Mouse (Mus musculus) adrenal gland (tissue): ENCODE data around the gene Gpbar1.

Experiments used
- intact Hi-C: fragments of 180-260 bp; cut with DNase I; formaldehyde crosslinking; loops from one replicate; pipeline ENCODE4 v1.15.1; 2025
- long read RNA-seq, 2 experiments: library from polyadenylated mRNA; unstranded; transcript quantifications; one replicate each; pipeline ENCODE4 v2.0.0; 2020; ENCODE audit warnings: borderline replicate concordance in 1 of 2; ENCODE audit not compliant: insufficient replicate concordance in 1 of 2

Gene Gpbar1
- long read RNA-seq, experiment 1, result 0 reads
- long read RNA-seq, experiment 2, partial matches to known transcripts, result 0 of 1 reads
- long read RNA-seq, experiment 2, other reads (novel, unspliced or antisense), result 1 of 1 reads

DNA sequence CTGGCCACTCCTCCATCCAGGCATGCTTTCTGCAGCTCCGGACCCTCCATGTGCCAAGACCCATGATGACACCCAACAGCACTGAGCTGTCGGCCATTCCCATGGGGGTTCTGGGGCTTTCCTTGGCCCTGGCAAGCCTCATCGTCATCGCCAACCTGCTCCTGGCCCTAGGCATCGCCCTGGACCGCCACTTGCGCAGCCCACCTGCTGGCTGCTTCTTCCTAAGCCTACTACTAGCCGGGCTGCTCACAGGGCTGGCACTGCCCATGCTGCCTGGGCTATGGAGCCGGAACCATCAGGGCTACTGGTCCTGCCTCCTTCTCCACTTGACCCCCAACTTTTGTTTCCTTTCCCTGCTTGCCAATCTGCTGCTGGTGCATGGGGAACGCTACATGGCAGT is at the start of gene Gpbar1:
TSS of gene Gpbar1 (plus strand) at position 13 of the 400 bp plus-strand sequence.
- intact Hi-C loops, result no loop called here

DNA sequence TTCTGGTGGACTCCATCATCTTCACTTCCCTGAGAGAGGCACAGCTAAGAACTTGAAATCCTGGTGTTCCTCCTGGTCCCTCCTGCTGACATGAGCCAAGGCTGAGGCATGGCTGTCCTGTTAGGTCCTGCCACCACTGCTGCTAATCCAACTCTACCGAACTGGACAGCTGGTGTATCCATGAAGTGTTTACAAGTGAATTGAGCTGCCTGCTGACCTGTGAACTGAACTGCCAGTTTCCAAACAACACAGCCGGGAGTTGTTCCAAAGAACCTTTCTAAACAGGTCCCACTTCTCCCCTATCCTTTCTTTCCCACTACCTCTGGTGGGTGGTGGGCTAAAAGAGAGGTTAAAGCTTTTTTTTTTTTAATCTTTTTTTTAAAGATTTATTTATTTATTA is 48.4 kb upstream of the Gpbar1 start:
- intact Hi-C loops, result no loop called here

DNA sequence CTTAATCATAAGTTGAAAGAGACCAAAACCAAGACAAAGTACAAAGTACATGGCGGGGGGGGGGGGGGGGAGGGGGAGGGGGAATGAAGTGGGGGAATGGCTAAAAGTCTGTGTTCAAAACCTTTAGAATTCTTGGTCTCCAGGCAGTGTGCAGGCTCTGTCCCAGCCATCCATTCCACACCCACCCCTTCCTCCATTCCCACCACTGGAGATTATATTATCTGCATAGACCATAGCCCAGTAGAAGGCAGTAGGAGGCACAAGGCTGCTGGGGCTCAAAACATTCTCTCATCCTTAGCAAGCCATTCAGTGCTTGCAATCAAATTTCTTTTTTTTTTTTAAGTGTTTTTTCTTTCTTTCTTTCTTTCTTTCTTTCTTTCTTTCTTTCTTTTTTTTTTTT is 47.4 kb upstream of the Gpbar1 start:
- intact Hi-C loops, result no loop called here

DNA sequence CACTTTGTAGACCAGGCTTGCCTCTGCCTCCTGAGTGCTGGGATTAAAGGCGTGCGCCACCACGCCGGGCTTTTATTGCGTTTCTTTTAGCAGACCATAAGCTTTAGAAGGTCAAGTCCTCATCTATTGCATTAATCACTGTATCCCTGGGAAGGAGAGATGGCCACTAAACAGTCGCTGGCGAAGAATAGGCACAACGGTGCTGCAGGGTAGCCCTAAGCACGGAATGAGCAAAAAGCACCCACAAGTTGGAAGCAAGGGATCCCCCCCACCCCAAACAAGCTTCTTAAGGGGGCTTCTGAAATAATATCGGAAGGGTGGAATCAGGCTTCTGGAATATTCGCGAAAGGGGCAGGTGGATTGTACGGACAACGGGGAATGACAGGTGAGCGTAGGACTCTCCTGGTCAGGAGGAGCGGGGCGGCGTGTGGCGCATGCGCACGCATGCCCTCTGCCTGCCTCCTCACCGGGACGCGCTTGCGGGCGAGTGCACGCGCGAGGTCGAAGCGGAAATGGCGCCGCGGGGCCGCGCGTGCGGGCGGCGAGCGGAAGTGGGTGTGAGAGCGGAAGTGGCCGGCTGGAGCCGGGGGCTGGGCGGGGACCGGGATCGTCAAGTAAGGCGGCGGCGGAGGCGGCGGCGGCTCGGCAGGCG is 42.3 kb upstream of the Gpbar1 start, which contains the start of gene Arpc2:
TSS of gene Arpc2 (plus strand) at position 147 of the 652 bp plus-strand sequence.
- intact Hi-C loops, result loop anchor here (5.0 kb wide), 1 partner anchor 46 kb away; the partner anchor contains the start of genes Aamp and Pnkd

DNA sequence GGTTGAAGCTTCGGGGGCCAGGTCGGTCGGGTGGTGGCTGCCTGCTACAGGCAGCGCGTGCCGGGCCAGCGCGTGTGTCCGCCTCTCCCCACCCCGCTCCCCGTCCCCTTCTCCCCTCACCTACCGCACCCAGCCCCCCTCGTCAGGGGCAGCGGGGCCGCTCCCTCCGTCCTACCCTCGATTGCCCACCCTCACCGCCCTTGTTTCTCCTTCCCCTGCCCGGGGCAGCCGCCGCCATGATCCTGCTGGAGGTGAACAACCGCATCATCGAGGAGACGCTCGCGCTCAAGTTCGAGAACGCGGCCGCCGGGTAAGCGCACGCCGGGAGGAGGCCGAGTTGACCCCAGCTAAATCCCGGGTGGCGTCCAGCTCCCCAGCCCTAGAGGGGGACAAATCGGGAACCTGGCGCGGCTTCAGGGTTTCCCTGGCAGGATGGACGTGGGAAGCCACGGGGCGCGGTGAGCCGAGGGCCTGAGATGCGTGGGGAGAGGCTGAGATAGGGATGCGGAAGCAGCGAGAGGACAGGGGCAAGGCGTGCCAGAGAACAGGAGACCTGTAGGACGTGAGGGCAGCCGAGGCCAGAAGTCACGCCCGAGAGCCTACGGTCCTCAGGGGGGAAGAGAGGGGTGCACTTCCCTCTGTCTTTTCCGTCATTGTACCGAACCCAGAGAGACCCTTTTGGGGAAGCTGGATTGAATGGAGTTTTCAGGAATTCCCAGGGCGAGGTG is 41.6 kb upstream of the Gpbar1 start:
- intact Hi-C loops, result loop anchor here (5.0 kb wide), 1 partner anchor 46 kb away; the partner anchor contains the start of genes Aamp and Pnkd

DNA sequence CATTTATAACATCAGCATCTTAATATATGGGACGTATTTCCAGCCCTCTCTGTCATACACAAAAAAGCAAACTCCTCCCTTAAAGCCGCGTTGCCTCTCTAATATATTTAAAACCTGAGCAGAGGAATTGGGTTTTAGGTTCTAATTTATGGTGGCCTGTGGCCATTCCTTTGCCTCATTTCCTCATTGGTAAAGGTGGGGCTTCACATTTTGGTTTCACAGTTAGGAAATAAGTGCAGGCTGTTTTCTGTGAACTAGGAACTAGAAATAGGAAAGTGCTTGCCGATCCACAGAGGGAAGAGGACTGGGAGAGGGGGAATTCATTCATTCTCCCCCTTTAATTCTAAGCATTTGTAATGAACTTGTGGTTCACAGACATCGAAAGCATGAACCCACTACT is 40.7 kb upstream of the Gpbar1 start:
- intact Hi-C loops, result loop anchor here (5.0 kb wide), 1 partner anchor 45 kb away; the partner anchor contains the start of genes Aamp and Pnkd

DNA sequence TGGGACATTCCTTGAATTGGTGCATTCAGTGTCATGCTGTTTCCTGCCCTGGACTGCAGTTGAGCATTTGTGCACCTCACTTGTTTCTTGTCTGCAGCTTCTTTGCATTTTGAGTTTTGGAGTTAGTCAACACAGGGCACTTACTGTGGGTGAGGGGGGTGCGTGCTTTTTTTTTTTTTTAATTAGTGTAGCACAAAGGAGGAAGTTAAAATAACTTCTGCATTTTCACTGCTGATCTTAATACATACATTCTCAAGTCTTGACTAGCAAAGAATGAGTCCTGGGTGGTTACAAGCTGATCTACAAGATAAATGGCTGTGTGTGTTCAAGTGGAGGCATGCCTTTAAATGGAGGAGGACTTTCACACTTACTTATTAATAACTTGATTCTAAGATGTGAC is 40.2 kb upstream of the Gpbar1 start:
- intact Hi-C loops, result loop anchor here (5.0 kb wide), 1 partner anchor 44 kb away; the partner anchor contains the start of genes Aamp and Pnkd

DNA sequence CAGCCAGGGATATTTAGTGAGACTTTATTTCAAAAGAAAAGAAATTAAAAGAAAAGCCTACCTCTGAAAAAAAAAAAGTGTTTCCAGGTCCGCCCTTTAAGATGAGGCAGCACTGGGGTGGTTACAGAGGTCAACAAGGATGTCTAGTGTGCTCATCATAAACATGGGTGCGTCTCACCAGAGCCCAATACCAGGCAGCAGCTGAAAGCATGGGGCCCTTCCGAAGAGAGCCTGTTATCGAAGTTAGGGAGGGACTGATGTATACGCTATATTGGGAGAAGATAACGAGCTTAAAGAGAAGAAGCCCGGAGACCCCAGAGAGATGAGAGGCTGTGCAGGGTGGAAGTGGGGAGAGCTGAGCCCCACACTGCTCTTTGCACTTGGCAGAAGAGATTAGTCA is 39.2 kb upstream of the Gpbar1 start:
- intact Hi-C loops, result loop anchor here (5.0 kb wide), 1 partner anchor 43 kb away; the partner anchor contains the start of genes Aamp and Pnkd

DNA sequence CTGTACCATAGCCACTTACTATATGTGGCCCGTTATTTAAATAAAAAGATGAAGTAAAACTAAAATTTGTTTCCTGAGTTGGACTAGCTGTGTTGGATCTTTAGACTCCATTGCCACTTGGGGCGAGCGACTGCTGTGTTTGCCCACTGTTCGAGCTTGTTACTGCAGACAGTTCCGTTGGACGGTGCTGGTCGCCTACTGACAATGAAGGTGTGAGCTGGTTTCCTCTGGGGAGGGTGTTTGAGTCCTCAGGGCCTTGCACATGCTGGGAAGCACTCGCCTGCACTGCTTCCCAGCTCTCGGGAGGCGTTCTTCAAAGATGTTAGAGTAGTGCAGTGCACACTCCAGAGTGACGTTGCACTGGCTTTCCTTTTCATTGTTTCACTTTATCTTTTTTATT is 38.7 kb upstream of the Gpbar1 start:
- intact Hi-C loops, result loop anchor here (5.0 kb wide), 1 partner anchor 43 kb away; the partner anchor contains the start of genes Aamp and Pnkd

DNA sequence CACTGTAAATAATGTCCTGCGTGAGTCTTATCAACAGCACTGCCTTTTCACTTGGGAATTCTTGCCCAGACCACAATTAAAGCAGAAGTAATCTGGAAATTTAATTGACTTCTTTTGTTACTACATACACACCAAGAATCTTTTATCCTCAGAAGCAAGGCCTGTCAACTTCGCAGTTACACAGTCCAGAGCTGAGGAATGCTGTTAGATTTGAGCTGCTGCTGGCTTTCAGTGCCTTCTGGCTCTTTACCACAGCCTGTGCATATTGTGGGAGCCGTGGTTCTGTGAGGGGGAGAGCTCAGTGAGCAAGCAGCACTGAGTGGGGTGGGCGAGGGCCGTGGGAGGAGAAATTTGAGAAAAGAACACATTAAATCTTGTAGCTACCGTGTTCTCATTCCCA is 38.0 kb upstream of the Gpbar1 start:
- intact Hi-C loops, result no loop called here

DNA sequence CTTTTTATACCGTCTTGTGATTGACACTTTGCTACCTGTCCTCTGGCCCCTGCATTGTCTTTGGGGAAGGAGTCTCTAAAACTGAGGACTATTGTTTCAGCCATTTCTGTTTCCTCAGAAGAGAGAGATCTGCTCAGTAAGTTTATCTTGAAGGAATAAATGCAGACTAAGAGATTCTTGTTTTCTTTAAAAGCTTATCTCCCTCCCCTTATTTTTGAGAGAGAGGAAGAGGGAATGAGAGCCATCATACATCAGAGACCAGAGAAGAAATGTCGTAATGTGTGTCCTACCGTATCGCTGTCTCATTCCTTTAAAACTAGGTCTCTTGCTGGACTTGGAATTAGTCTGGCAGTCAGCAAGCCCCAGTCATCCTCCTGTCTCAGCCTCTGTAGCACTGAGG is 37.5 kb upstream of the Gpbar1 start:
- intact Hi-C loops, result no loop called here

DNA sequence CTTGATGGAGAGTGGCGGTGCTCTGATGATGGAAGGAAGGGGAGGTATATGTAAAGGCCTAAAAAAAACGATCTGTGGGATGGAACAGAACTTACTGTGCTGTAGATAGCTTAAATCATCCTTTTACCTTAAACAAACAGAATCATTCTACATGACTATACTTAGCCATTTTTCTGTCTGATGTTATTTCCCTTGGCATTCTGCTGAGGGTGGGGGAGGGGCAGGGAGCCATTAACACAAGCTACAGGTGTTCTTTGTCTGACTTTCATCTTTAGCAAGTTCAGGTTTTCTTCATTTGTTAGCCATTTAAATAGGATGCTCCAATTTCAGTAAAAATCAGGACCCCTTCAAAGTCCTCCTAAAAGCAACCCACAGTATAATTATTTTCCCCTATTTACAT is 32.8 kb upstream of the Gpbar1 start:
- intact Hi-C loops, result no loop called here

DNA sequence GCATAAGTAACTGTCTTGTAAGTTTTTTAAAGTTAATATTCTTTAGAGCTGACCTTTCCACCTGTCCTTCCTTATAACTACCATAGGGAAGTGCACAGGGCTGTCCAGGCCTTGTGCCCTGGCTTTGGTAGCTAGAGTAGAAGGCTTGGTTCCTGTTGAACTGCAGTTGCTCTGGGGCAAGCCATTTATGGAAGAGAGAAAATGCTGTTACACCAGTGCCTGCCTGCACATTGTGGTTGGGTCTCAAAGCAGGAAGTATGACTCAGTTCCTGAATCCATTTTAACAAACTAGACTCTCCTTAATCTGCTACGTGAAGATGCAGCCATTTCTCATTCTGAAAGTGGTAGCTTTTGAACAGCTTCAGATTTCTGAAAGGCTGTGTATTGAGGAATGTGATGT is 29.6 kb upstream of the Gpbar1 start:
- intact Hi-C loops, result loop anchor here (2.0 kb wide), 1 partner anchor 42 kb away; no protein-coding TSS in a partner anchor

DNA sequence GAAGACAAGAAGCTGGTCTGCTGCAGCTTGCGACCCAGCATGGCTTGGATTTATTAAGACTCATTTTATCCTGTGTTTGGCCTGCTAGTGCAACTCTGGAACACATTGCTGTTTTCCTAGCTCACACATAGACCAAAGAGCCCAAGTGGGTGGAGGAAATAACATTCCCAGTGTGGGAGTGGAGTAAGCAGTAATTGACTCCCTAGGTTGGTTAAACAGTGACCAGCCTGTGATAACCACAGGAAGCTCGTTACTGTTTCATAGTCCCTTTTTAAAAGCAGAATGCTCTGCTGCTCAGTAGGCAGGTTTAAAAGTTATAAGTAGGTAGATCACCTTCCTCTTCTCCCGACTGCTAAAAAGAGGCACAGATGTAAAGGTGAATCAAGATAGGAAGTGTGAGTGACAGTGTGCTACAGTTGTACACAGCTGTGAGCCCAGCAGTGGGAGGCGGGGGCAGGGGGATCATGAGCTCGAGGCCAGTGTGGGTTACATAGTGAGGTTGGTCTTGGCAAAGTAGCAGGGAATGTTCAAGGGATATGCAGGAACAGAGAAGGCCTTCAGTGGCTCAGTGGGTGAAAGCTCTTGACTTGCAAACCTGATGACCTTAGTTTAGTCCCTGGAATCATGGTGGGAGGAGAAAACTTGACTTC is 28.9 kb upstream of the Gpbar1 start:
- intact Hi-C loops, result loop anchor here (2.0 kb wide), 1 partner anchor 43 kb away; no protein-coding TSS in a partner anchor

DNA sequence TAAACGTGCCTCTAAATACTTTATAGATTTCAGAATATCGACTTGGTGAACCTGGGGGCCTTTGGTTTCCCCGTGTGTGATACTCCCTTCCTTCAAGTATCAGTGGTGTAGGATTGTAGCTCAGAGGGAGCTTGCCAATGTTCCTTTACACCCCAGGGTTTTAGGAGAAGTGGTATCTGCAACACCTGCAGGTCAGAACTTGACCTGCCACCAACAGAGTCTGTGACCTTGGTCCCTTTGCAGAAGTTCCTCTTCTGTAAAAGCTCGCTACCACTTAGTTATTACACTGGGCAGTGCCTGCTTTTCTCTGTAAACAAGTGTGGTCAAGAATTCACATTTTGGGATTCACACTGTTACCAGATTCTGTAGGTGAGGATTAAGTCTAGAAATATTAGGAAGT is 28.3 kb upstream of the Gpbar1 start:
- intact Hi-C loops, result no loop called here

DNA sequence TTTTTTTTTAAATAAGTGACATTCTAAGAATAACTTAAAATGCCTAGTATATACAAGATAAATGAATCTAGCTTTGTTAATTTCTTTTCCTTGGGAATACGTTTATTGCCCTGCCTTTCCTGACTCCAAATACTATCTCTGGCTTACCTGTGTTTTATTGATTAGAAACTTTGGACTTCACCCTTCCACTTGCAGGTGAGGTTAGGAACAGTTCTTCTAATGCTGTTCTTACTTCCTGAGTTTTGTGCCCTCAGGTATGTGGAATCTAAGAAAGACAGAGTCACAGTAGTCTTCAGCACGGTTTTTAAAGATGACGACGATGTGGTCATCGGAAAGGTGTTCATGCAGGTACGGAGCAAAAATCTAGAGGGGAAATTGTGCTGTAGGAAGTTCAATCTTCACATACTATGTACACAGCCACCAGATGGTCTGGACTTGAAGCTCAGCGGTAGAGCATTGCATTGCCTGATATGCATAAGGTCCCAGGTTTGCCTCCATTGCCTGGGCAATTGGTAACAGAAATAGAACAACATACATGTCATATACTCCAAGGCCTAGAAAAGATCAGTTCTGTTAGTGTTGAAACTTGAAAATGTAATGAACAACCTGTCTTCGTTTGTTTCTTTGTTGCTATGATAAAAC is 22.5 kb upstream of the Gpbar1 start:
- intact Hi-C loops, result no loop called here

DNA sequence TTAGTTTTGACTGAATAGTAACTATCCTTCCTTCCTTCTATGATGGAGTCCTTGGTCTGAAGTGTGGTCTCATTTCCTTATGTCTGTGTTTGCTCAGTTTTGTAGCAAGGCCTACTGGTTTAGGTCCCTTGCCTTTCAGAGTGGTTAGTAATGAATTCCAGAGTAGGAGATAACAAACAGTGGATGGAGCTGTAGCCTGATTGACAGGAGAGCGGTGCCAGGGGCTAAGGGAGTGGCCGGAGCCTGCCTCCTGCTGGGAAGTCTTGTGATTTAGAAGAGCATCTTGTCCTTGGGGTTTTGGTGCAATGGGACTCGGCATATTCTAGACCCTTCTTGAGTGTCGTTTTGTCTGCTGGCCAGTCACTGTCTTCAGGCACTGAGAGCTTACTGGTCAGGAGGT is 21.6 kb upstream of the Gpbar1 start:
- intact Hi-C loops, result no loop called here

DNA sequence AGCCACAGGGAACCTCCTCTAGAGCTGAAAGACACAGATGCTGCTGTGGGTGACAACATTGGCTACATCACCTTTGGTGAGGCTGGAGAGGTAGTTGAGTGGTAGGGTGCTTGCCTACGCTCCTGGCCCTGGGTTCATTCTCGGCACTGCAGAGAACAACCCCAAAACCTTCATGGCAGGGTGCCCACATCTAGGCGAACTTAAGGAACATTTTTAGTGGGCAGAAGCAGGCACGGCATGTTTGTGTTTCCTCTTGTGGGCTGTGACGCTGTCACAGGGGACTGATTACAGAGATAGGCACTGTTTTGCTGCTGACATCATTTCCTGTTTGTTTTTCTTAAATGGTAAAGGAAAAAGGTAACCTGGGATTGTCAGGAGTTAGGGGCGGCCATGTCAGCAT is 15.8 kb upstream of the Gpbar1 start:
- intact Hi-C loops, result no loop called here

DNA sequence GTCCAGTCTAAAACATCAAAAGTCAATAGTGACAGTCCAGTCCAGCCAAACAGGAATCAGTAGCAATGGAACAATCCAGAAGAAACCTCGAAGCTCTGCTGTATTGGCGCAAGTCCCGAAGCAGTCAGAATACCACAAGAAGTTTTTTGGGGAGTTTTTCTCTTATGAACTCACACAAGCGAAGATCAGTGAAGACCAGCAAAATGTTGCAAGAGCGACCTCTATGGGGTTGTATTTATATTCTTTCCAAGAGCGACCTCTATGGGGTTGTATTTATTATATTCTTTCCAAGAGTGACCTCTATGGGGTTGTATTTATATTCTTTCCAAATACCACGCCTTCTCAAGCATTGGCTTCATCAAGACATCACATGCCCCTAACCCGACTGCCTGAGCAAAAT is 9.6 kb upstream of the Gpbar1 start:
- intact Hi-C loops, result no loop called here

DNA sequence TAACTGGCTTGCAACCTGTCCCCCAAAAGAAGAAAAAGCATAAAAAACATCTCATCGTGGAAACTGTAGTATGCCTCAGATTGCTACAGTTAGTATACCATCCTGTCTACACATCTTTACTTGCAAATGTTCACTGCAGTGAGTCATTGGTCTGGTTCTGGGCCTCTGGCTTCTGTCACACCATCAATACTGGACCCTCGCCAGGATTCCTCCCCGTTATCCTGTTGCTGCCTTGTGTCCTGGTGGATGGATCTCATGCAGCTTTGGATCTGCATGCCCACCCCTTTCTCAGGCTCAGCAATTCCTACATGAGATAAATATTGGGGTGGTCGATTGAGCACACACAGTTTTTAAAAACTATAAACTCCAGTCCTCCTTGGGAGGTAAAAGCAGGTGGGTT is 6.7 kb upstream of the Gpbar1 start:
- intact Hi-C loops, result loop anchor here (5.0 kb wide), 1 partner anchor 64 kb away; no protein-coding TSS in a partner anchor

DNA sequence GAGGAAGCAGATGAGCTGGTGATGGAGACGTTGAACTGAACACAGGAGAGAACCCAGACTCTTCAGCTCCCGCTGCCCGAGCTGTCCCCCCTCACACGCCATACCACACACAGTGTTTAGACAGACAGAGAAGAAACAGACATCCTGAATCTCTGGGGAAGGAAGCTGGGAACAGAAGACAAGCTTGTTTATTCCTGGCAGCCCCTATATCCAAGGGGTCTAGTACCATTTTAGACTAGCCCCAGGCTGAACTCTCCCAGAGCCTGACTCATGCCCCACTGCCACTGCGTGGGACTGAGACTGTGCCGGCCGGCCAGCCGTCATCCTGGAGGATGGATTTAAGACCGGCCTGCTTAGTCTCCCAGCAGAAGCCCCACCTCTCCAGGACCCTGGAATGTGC is 3.3 kb upstream of the Gpbar1 start:
- intact Hi-C loops, result no loop called here
